Mouse (Mus musculus) spleen, adult 18-20 months (tissue): ENCODE results near the gene Ppfia3.
"Not testable (repeated sequence)": the region's sequence is repeated elsewhere in the genome, so short reads cannot be mapped to it uniquely, and the experiment has no call there.

ENCODE experiments used
- DNase-seq, 2 experiments: peaks; one replicate each; pipeline ENCODE4 v3.0.0; 2022; ENCODE audit warnings: mixed read lengths in 2 of 2

Ppfia3 gene

GRCm38 (mm10) chr7:45366652-45367019 is at the start of gene Ppfia3:
Gene Ppfia3 (minus strand): TSS chr7:45367019.
- DNase-seq: no peak

GRCm38 (mm10) chr7:45415636-45416035 is 48.8 kb upstream of the Ppfia3 start:
- no peak for DNase-seq

GRCm38 (mm10) chr7:45414740-45415224 is 48.0 kb upstream of the Ppfia3 start:
- no peak for DNase-seq

GRCm38 (mm10) chr7:45413864-45414739 is 47.3 kb upstream of the Ppfia3 start:
- no peak for DNase-seq

GRCm38 (mm10) chr7:45413113-45413863 is 46.5 kb upstream of the Ppfia3 start, which contains the start of gene Ntf5:
Gene Ntf5 (plus strand): TSS chr7:45413695.
- no peak for DNase-seq

DNA sequence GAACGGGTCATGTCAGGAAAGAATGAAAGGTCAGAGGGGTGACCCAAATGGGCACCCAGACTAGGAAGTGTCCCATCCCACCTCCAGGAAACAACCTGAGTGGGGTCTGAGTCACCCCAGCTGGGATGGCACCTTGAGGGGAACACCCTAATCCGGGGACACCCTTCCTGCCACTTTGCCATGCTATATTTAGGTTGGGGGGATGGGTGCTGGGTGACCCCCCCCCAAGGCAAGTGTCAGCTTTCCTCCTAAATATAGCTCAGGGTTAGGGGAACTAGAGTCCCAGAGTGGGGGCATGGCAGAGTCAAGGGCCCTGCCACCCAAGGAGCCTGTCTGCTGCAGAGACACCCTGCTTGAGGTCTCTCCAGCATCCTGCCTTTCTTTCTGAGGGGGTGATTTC is 45.6 kb upstream of the Ppfia3 start:
- DNase-seq: no peak

DNA sequence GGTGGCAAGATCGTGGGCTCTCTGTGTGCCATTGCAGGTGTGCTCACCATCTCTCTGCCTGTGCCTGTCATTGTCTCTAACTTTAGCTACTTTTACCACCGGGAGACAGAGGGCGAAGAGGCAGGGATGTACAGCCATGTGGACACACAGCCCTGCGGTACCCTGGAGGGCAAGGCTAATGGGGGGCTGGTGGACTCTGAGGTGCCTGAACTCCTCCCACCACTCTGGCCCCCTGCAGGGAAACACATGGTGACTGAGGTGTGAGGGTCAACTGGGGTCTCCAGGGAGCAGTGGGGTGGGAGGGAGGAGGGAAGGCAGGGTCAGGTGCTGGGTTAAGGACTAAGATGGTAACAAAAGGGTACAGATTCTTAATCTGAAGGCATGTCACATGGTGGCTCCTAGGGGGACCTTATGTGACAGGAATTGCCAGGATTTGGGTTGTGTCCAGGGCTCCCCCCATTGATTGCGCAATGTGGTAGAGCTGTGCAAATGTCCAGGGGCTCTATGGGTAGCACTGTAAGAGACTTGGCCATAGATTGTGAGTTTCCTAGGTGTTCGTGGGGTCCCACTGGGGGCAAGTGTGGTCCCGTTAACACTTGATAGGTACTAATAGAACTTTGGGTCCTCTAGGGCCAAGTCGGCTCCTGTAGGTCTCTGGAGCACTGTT is 42.8 kb upstream of the Ppfia3 start:
- no peak for DNase-seq

DNA sequence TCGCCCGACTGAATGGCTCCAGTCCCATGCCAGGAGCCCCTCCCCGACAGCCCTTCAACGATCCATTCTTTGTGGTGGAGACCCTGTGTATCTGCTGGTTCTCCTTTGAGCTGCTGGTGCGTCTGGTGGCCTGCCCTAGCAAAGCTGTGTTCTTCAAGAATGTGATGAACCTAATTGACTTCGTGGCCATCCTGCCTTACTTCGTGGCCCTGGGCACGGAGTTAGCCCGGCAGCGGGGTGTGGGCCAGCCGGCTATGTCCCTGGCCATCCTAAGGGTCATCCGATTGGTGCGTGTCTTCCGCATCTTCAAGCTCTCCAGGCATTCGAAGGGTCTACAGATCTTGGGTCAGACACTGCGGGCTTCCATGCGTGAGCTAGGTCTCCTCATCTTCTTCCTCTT is 42.1 kb upstream of the Ppfia3 start:
- DNase-seq: no peak

- no peak for DNase-seq
Observed at GRCm38 (mm10) chr7:45408351-45408750, 41.5 kb upstream of the Ppfia3 start.

GRCm38 (mm10) chr7:45407836-45408235 is 41.0 kb upstream of the Ppfia3 start:
- DNase-seq: no peak

GRCm38 (mm10) chr7:45406157-45407156 is 39.6 kb upstream of the Ppfia3 start:
- no peak for DNase-seq

GRCm38 (mm10) chr7:45405091-45406075 is 38.6 kb upstream of the Ppfia3 start, which contains the start of gene Kcna7:
Gene Kcna7 (plus strand): TSS chr7:45405653.
- DNase-seq: peak; percentile 55 to 80

DNA sequence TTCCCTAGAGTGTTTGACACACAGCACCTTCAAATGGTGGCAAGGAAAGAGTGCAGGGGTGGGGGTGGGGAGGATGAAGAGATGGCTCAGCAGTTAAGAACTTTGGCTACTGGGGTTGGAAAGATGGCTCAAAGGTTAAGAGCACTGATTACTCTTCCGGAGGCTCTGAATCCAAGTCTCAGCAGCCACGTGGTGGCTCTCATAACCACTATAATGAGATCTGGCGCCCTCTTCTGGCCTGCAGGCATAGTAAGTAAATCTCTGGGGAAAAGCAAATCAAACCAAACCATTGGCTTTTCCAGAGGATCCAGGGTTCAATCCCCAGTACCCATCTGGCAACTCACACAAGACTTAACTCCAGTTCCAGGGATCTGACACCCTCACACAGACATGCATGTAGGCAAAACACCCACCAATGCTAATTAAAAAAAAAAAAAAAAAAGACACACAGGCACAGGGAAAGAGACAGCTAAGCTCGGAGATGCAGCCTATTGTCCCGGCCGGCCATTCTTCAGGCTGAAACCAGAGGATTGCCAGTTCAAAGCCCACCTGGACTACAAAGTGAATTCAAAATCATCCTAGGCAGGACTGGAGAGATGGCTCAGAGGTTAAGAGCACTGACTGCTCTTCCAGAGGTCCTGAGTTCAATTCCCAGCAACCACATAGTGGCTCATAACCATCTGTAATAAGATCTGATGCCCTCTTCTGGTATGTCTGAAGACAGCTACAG is 36.9 kb upstream of the Ppfia3 start:
- peak in 1 of 2 experiments; percentile 67 for DNase-seq

GRCm38 (mm10) chr7:45401521-45402085 is 34.8 kb upstream of the Ppfia3 start:
- no peak for DNase-seq

DNA sequence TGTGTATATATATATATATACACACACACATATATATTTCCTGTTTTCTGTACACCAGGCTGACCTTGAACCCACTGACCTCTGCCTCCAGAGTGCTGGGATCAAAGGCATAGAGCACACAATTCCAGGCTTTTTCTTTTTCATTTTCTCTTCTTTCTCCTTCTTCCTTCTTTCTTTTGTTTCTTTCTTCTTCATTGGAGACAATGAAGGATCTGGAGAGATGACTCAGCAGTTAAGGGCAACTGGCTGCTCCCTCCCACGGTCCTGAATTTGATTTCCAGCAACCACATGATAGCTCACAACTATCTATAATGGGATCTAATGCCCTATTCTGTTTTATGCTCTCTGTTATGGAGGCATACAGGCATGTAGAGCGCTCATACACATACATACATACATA is 30.0 kb upstream of the Ppfia3 start:
- no peak for DNase-seq

- not testable (repeated sequence) for DNase-seq
Observed at GRCm38 (mm10) chr7:45396337-45396775, 29.5 kb upstream of the Ppfia3 start.

- DNase-seq: peak; percentile 99 to 100
Observed at GRCm38 (mm10) chr7:45395578-45396336, 28.9 kb upstream of the Ppfia3 start, which contains the start of gene Snrnp70. Gene Snrnp70 (minus strand): TSS chr7:45395742.

- no peak for DNase-seq
Observed at GRCm38 (mm10) chr7:45395129-45395541, 28.3 kb upstream of the Ppfia3 start.
